Mouse (Mus musculus): Measurements from ENCODE around the gene Spocd1. TPM values are rescaled to one million over a fixed set of nuclear protein-coding genes. Genes with fewer than 3 reads are reported as not detected.

The Spocd1 gene
- total RNA-seq, 2 experiments from 2014 or later: not detected

- no peak for ATAC-seq (replicated peaks; ENCODE audit: low FRiP score, poor library complexity, severe bottlenecking)
Observed at GRCm38 (mm10) chr4:129967024-129968014, 38.3 kb downstream of the Spocd1 start.

GRCm38 (mm10) chr4:129970168-129970567 is 41.1 kb downstream of the Spocd1 start:
- no peak for ATAC-seq (replicated peaks; ENCODE audit: low FRiP score, poor library complexity, severe bottlenecking)

- no peak for ATAC-seq (replicated peaks; ENCODE audit: low FRiP score, poor library complexity, severe bottlenecking)
Observed at GRCm38 (mm10) chr4:129970861-129971260, 41.8 kb downstream of the Spocd1 start.

GRCm38 (mm10) chr4:129971989-129972388 is 42.9 kb downstream of the Spocd1 start:
- no peak for ATAC-seq (replicated peaks; ENCODE audit: low FRiP score, poor library complexity, severe bottlenecking)

- no peak for ATAC-seq (replicated peaks; ENCODE audit: low FRiP score, poor library complexity, severe bottlenecking)
Observed at GRCm38 (mm10) chr4:129974285-129974684, 45.2 kb downstream of the Spocd1 start.

- no peak for ATAC-seq (replicated peaks; ENCODE audit: low FRiP score, poor library complexity, severe bottlenecking)
Observed at GRCm38 (mm10) chr4:129977256-129977655, 48.2 kb downstream of the Spocd1 start.

GRCm38 (mm10) chr4:129978227-129978626 is 49.2 kb downstream of the Spocd1 start:
- ATAC-seq (replicated peaks; ENCODE audit: low FRiP score, poor library complexity, severe bottlenecking): no peak

- ATAC-seq (replicated peaks; ENCODE audit: low FRiP score, poor library complexity, severe bottlenecking): no peak
Observed at GRCm38 (mm10) chr4:129978930-129979329, 49.9 kb downstream of the Spocd1 start.

GRCm38 (mm10) chr4:129981657-129982056 is 52.6 kb downstream of the Spocd1 start:
- no peak for ATAC-seq (replicated peaks; ENCODE audit: low FRiP score, poor library complexity, severe bottlenecking)

- ATAC-seq (replicated peaks; ENCODE audit: low FRiP score, poor library complexity, severe bottlenecking): no peak
Observed at GRCm38 (mm10) chr4:129983046-129983445, 54.0 kb downstream of the Spocd1 start.

GRCm38 (mm10) chr4:129983764-129984420 is 54.8 kb downstream of the Spocd1 start:
- ATAC-seq (replicated peaks; ENCODE audit: low FRiP score, poor library complexity, severe bottlenecking): no peak

GRCm38 (mm10) chr4:129984421-129985061 is 55.5 kb downstream of the Spocd1 start, which contains the start of gene Adgrb2:
Adgrb2 (plus strand) TSS chr4:129984870.
- ATAC-seq (replicated peaks; ENCODE audit: low FRiP score, poor library complexity, severe bottlenecking): no peak

GRCm38 (mm10) chr4:129985161-129985670 is 56.2 kb downstream of the Spocd1 start:
- ATAC-seq (replicated peaks; ENCODE audit: low FRiP score, poor library complexity, severe bottlenecking): no peak

GRCm38 (mm10) chr4:129985671-129986441 is 56.8 kb downstream of the Spocd1 start:
- no peak for ATAC-seq (replicated peaks; ENCODE audit: low FRiP score, poor library complexity, severe bottlenecking)

- no peak for ATAC-seq (replicated peaks; ENCODE audit: low FRiP score, poor library complexity, severe bottlenecking)
Observed at GRCm38 (mm10) chr4:129987825-129988504, 58.9 kb downstream of the Spocd1 start.

- no peak for ATAC-seq (replicated peaks; ENCODE audit: low FRiP score, poor library complexity, severe bottlenecking)
Observed at GRCm38 (mm10) chr4:129989925-129990324, 60.9 kb downstream of the Spocd1 start.

GRCm38 (mm10) chr4:129992720-129993119 is 63.7 kb downstream of the Spocd1 start:
- no peak for ATAC-seq (replicated peaks; ENCODE audit: low FRiP score, poor library complexity, severe bottlenecking)

- no peak for ATAC-seq (replicated peaks; ENCODE audit: low FRiP score, poor library complexity, severe bottlenecking)
Observed at GRCm38 (mm10) chr4:129993213-129993612, 64.2 kb downstream of the Spocd1 start.
